Comparison of ENCODE assay signal across 17 mouse cellular contexts in the genomic region with DNA sequence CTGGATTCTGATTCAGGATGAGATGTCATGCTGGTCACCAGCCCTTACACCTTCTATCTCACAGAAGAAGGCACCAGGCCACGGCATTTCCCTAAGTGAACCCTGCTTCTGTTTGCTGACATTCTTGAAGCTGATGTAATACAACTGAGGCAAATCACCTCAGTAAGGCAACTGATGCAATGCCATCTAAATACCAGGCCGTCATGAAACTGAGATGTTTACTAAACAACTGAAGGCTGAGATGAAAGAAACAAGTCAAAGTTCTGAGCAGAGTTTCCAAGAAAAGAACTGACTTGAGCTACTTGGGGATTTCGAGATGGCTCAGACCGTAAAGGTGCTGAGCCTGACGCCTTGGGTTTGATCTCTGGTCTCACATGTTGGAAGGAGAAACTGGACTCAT.
"Had no signal": no experiment of that assay in that cellular context is flagged by ENCODE, and none has a peak within 500 bp of the region (broad histone marks: within the 10 kb centered on the region; RNA-seq: fewer than 3 reads in every experiment).

No protein-coding gene starts in this region.

- H3K4me2 ChIP-seq: lung, embryonic 14.5 days; midbrain, embryonic 12.5 days; neural tube, embryonic 13.5 days; neural tube, embryonic 15.5 days had no signal

- H3K9ac ChIP-seq: lung, embryonic 14.5 days; midbrain, embryonic 12.5 days; neural tube, embryonic 13.5 days; neural tube, embryonic 15.5 days had no signal

- H3K4me1 ChIP-seq: midbrain, embryonic 10.5 days; midbrain, embryonic 12.5 days; neural tube, embryonic 13.5 days had no signal

- H3K27me3 ChIP-seq: midbrain, embryonic 12.5 days; neural tube, embryonic 13.5 days; neural tube, embryonic 15.5 days had no signal

- H3K4me3 ChIP-seq: midbrain, embryonic 10.5 days; midbrain, embryonic 12.5 days; neural tube, embryonic 13.5 days; neural tube, embryonic 15.5 days had no signal

- H3K27ac ChIP-seq: midbrain, embryonic 10.5 days; midbrain, embryonic 12.5 days; neural tube, embryonic 13.5 days; neural tube, embryonic 15.5 days had no signal

- DNase-seq: lung, adult 18-20 months; lung, embryonic 14.5 days; lung, postnatal 10 days; lung, postnatal 4 days; midbrain, embryonic 14.5 days; retina, postnatal 1 day; right cerebral cortex, adult 18-20 months; right cerebral cortex, postnatal 25 days; right cerebral cortex, postnatal 4 days; spleen, adult 18-20 months; thymus, adult 18-20 months; thymus, postnatal 14 days; thymus, postnatal 36 days had no signal

- H3K36me3 ChIP-seq: midbrain, embryonic 10.5 days; midbrain, embryonic 12.5 days; neural tube, embryonic 13.5 days; neural tube, embryonic 15.5 days had no signal

- H3K9me3 ChIP-seq: midbrain, embryonic 10.5 days; midbrain, embryonic 12.5 days; neural tube, embryonic 13.5 days; neural tube, embryonic 15.5 days had no signal
